Mouse (Mus musculus): ENCODE data around the gene Gm21294.
"Not testable (repeated sequence)": the region's sequence is repeated elsewhere in the genome, so short reads cannot be mapped to it uniquely, and the experiment has no call there.

The Gm21294 gene

DNA sequence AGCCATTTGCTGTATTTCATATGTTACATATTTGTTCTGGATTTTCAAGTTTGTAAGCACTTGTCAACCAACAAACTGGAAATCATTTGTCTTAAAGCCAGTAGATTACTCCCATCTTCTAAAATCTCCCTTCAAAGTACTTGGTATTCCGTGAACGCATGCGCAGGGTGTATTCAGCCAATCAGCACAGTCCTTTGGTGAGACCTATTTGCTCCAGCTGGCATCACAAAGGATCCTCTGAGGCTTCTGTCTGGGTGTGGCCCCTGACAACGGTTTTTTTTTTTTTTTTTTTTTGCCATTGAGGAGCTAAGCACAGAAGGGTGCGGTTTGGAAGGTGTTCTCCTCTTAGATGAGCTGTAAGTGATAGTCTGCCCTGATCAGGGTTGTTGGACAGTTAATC, at the start of gene Gm21294:
Gm21294 (plus strand) TSS at position 301 of the 400 bp plus-strand sequence.
- not testable (repeated sequence) for DNase-seq (ENCODE audit: low read depth, low spot score)

DNA sequence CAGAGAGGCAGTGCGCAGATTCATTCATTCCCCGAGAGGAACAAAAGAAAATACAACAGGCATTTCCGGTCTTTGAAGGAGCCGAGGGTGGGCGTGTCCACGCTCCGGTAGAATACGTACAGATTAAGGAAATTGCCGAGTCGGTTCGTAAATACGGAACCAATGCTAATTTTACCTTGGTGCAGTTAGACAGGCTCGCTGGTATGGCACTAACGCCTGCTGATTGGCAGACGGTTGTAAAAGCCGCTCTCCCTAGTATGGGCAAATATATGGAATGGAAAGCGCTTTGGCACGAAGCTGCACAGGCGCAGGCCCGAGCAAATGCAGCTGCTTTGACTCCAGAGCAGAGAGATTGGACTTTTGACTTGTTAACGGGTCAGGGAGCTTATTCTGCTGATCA, 73.6 kb downstream of the Gm21294 start:
- DNase-seq (ENCODE audit: low read depth, low spot score): not testable (repeated sequence)
